Mouse (Mus musculus): Measurements from ENCODE around the gene Plekha6. TPM values are rescaled to one million over a fixed set of nuclear protein-coding genes. Genes with fewer than 3 reads are reported as not detected.

The Plekha6 gene
- polyA plus RNA-seq (2015; fragmentation: Nextera tagmentation; extraction: Ambion mirVana): 17.0 and 17.7 TPM in 2 replicates

DNA sequence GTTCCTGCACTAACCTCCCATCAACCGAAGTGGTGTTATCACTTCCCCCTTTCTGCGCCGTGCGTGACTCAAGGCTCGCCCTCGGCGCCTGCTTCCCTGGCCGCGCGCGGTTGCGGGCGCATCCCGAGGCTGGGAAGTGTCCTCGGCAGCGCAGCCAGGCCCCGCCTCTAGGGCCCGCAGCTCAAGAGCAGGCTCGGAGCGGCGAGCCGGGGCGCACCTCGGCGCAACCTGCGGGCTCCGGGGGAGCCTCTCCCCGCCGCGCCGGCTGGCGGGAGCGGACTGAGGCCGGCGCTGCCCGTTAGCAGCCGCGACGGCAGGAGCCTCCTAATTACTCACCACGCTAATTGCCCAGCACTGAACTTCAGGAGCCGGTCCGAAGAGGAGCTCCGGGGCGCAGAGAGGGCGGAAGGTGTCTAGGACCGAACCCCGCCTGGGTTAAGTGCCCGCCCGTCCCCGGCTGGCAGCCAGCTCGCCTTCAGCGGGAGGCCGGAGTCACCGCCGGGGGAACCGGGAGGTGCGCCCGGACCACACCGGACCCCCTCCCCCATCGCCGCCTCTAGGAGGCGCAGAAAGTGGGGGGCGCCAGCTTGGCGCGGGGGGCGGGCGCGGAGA, at the start of gene Plekha6:
Gene Plekha6 (plus strand): TSS at position 391 of the 612 bp plus-strand sequence.
- Histone ChIP-seq H3K4me1 (ENCODE audit: control insufficient read depth, insufficient read depth, low read length) (peaks cover 28% of the 10 kb centered on the region), H3K36me3 (ENCODE audit: control insufficient read depth, insufficient read depth, low read length) (no peaks in the 10 kb centered on the region), H3K9ac (ENCODE audit: low read length) (peak within 1 kb of the TSS; percentile 81), H3K27ac (ENCODE audit: low read length) (peak within 1 kb of the TSS; percentile 78), H3K4me3 (replicated peaks; ENCODE audit: low read length) (peak within 1 kb of the TSS; percentile 64), H3K9me3 (replicated peaks; ENCODE audit: control insufficient read depth, low read length) (no peaks in the 10 kb centered on the region), H3K4me2 (ENCODE audit: low read depth, low read length) (peak within 1 kb of the TSS; percentile 93), H3K27me3 (ENCODE audit: control insufficient read depth, insufficient read depth, low read length) (peaks cover 15% of the 10 kb centered on the region)
- ATAC-seq (ENCODE audit: insufficient read depth, low FRiP score): peak; percentile 18; the same call in 1 of the 2 replicates
- under 1% methylated on average over 68 of the region's 68 CpGs for WGBS

DNA sequence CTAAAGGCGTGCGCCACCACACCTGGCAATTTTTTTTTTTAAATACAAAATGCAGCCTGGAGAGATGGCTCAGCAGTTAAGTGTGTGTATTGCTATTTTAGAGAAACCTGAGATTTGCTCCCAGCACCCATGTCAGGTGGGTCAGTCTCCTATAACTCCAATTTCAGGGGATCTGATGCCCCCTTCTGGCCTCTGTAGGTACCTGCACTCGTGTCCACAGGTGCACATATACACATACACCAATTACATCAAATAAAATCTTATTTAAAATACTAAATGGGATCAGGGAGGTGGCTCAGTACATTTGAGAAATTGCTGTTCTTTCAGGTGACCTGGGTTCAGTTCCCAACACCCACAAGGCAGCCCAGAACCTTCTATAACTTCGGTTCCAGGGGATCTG, 47.9 kb upstream of the Plekha6 start:
- H3K4me2 ChIP-seq (ENCODE audit: low read depth, low read length): no peak overlapping the region
- 0 out of 2 replicates have a peak, but pooled peaks cover 3% of the 10 kb centered on the region for H3K9me3 ChIP-seq (replicated peaks; ENCODE audit: control insufficient read depth, low read length)
- no peak overlapping the region for H3K27ac ChIP-seq (ENCODE audit: low read length)
- ATAC-seq (ENCODE audit: insufficient read depth, low FRiP score): no peak
- no peak overlapping the region for H3K4me3 ChIP-seq (replicated peaks; ENCODE audit: low read length)
- WGBS: 92% methylated on average over 4 of the region's 4 CpGs
- no peaks in the 10 kb centered on the region for H3K36me3 ChIP-seq (ENCODE audit: control insufficient read depth, insufficient read depth, low read length)
- no peaks in the 10 kb centered on the region for H3K27me3 ChIP-seq (ENCODE audit: control insufficient read depth, insufficient read depth, low read length)
- no peak overlapping the region for H3K9ac ChIP-seq (ENCODE audit: low read length)
- peaks cover 9% of the 10 kb centered on the region for H3K4me1 ChIP-seq (ENCODE audit: control insufficient read depth, insufficient read depth, low read length)

DNA sequence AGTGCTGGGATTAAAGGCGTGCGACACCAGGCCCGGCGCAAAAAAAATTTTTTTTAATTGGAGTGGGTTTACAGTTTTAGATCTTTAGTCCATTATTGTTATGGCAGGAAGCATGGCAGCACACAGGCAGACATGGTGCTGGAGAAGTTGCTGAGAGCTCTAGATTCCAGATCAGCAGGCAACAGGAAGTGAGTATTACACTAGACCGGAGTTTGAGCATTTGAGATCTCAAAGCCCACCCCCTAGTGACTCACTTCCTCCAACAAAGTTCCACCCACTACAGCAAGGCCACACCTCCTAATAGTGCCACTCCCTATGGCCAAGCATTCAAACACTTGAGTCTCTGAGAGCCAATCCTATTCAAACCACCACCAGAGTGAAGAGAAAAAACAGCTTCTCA, 45.9 kb upstream of the Plekha6 start:
- Histone ChIP-seq H3K36me3 (ENCODE audit: control insufficient read depth, insufficient read depth, low read length) (no peaks in the 10 kb centered on the region), H3K4me2 (ENCODE audit: low read depth, low read length) (no peak overlapping the region), H3K9me3 (replicated peaks; ENCODE audit: control insufficient read depth, low read length) (0 out of 2 replicates have a peak, but pooled peaks cover 3% of the 10 kb centered on the region), H3K9ac (ENCODE audit: low read length) (no peak overlapping the region), H3K4me3 (replicated peaks; ENCODE audit: low read length) (no peak overlapping the region), H3K27me3 (ENCODE audit: control insufficient read depth, insufficient read depth, low read length) (no peaks in the 10 kb centered on the region), H3K27ac (ENCODE audit: low read length) (no peak overlapping the region), H3K4me1 (ENCODE audit: control insufficient read depth, insufficient read depth, low read length) (peaks cover 9% of the 10 kb centered on the region)
- 88% methylated on average over 5 of the region's 5 CpGs for WGBS
- ATAC-seq (ENCODE audit: insufficient read depth, low FRiP score): no peak

GRCm38 (mm10) chr1:133118844-133119243, 45.2 kb upstream of the Plekha6 start:
- Histone ChIP-seq H3K36me3 (ENCODE audit: control insufficient read depth, insufficient read depth, low read length) (no peaks in the 10 kb centered on the region), H3K27ac (ENCODE audit: low read length) (no peak overlapping the region), H3K9ac (ENCODE audit: low read length) (no peak overlapping the region), H3K27me3 (ENCODE audit: control insufficient read depth, insufficient read depth, low read length) (no peaks in the 10 kb centered on the region), H3K4me3 (replicated peaks; ENCODE audit: low read length) (no peak overlapping the region), H3K9me3 (replicated peaks; ENCODE audit: control insufficient read depth, low read length) (0 out of 2 replicates have a peak, but pooled peaks cover 3% of the 10 kb centered on the region), H3K4me2 (ENCODE audit: low read depth, low read length) (no peak overlapping the region), H3K4me1 (ENCODE audit: control insufficient read depth, insufficient read depth, low read length) (peaks cover 9% of the 10 kb centered on the region)
- 65% methylated on average over 3 of the region's 3 CpGs for WGBS
- no peak for ATAC-seq (ENCODE audit: insufficient read depth, low FRiP score)

DNA sequence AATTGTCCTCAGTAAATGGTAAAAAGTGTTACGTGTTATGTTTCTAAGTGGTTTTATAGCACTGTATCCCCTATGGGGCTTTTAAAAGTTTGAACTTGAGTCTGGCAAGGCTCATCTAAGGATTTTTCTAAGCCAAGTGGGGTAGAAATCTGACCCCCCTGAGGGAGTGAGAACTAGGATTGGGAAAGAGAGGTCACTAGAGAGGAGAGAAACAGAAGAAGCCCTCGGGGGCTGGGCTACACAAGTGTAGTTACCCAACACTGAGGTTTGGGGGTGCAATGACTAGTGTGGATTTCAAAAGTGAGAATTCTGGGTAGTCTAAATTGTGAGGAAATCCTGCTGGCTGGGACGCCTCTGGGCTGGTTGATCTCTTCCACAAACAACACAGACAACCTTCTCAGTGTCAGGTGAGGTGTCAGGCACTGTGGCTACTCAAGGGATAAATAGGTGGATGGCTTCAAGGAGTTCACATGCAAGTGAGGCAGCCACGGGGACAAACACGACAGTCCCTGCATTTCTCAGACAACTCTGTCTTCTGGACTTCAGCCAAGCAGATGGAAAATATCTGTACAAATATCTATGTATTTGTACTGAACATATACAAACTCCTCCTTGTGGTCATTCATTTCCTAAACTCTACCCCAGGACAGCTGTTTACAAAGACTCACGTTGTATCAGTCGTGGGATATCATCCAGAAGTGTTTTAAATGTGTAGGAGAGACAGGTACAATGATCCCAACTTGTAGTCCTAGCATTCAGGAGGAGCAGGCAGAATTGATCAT, 43.9 kb upstream of the Plekha6 start:
- ATAC-seq (ENCODE audit: insufficient read depth, low FRiP score): 0 out of 2 replicates have a peak, but pooled peaks have one; percentile 31
- no peaks in the 10 kb centered on the region for H3K9me3 ChIP-seq (replicated peaks; ENCODE audit: control insufficient read depth, low read length)
- peak overlapping the region; percentile 44 for H3K27ac ChIP-seq (ENCODE audit: low read length)
- H3K9ac ChIP-seq (ENCODE audit: low read length): no peak overlapping the region
- H3K36me3 ChIP-seq (ENCODE audit: control insufficient read depth, insufficient read depth, low read length): no peaks in the 10 kb centered on the region
- peaks cover 9% of the 10 kb centered on the region for H3K4me1 ChIP-seq (ENCODE audit: control insufficient read depth, insufficient read depth, low read length)
- WGBS: 25% methylated on average over 7 of the region's 7 CpGs
- no peak overlapping the region for H3K4me2 ChIP-seq (ENCODE audit: low read depth, low read length)
- H3K27me3 ChIP-seq (ENCODE audit: control insufficient read depth, insufficient read depth, low read length): no peaks in the 10 kb centered on the region
- no peak overlapping the region for H3K4me3 ChIP-seq (replicated peaks; ENCODE audit: low read length)

GRCm38 (mm10) chr1:133121246-133121645, 42.8 kb upstream of the Plekha6 start:
- no peak overlapping the region for H3K9ac ChIP-seq (ENCODE audit: low read length)
- no peak overlapping the region for H3K4me2 ChIP-seq (ENCODE audit: low read depth, low read length)
- no peak overlapping the region for H3K4me3 ChIP-seq (replicated peaks; ENCODE audit: low read length)
- 49% methylated on average over 6 of the region's 6 CpGs for WGBS
- H3K9me3 ChIP-seq (replicated peaks; ENCODE audit: control insufficient read depth, low read length): no peaks in the 10 kb centered on the region
- H3K4me1 ChIP-seq (ENCODE audit: control insufficient read depth, insufficient read depth, low read length): peaks cover 9% of the 10 kb centered on the region
- H3K27me3 ChIP-seq (ENCODE audit: control insufficient read depth, insufficient read depth, low read length): no peaks in the 10 kb centered on the region
- no peaks in the 10 kb centered on the region for H3K36me3 ChIP-seq (ENCODE audit: control insufficient read depth, insufficient read depth, low read length)
- H3K27ac ChIP-seq (ENCODE audit: low read length): no peak overlapping the region
- ATAC-seq (ENCODE audit: insufficient read depth, low FRiP score): no peak

GRCm38 (mm10) chr1:133124137-133124536, 39.9 kb upstream of the Plekha6 start:
- no peaks in the 10 kb centered on the region for H3K36me3 ChIP-seq (ENCODE audit: control insufficient read depth, insufficient read depth, low read length)
- no peak overlapping the region for H3K9ac ChIP-seq (ENCODE audit: low read length)
- no peaks in the 10 kb centered on the region for H3K9me3 ChIP-seq (replicated peaks; ENCODE audit: control insufficient read depth, low read length)
- no peak overlapping the region for H3K4me2 ChIP-seq (ENCODE audit: low read depth, low read length)
- WGBS: 73% methylated on average over 6 of the region's 6 CpGs
- H3K4me1 ChIP-seq (ENCODE audit: control insufficient read depth, insufficient read depth, low read length): peaks cover 4% of the 10 kb centered on the region; the same call in 1 of the 2 replicates
- no peak overlapping the region for H3K4me3 ChIP-seq (replicated peaks; ENCODE audit: low read length)
- H3K27ac ChIP-seq (ENCODE audit: low read length): no peak overlapping the region
- ATAC-seq (ENCODE audit: insufficient read depth, low FRiP score): no peak
- no peaks in the 10 kb centered on the region for H3K27me3 ChIP-seq (ENCODE audit: control insufficient read depth, insufficient read depth, low read length)

DNA sequence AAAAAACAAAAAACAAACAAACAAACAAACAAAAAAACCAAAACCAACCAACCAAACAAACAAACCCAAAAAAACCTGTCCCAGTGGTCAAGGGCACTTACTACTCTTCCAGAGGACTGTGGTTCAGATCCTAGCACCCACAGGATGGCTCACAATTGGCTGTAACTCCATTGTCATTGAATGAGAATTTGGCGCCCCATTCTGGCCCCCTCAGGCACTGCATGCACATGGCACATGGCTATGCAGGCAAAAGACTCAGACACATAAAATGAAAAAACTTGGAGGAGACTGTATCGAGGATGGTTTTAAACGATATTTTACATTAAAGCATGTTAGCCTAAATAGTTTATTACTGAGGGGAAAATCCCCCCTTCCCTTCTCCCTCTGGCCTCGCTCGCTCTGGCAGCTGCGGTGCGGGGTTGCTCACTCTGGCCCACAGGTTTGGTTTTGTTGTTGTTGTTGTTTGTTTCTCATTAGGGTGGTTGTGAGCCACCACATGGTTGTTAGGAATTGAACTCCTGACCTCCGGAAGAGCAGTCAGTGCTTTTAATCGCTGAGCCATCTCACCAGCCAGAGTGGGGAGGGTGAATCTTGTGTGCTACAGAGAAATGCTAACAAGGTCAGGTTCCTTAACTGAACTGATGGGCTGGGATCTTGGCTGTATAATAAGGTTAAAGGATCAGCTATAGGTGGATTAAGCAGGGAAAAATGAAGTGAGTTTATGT, 38.2 kb upstream of the Plekha6 start:
- H3K9ac ChIP-seq (ENCODE audit: low read length): no peak overlapping the region
- H3K4me1 ChIP-seq (ENCODE audit: control insufficient read depth, insufficient read depth, low read length): peaks cover 11% of the 10 kb centered on the region; the same call in 1 of the 2 replicates
- H3K27ac ChIP-seq (ENCODE audit: low read length): no peak overlapping the region
- ATAC-seq (ENCODE audit: insufficient read depth, low FRiP score): no peak
- no peaks in the 10 kb centered on the region for H3K9me3 ChIP-seq (replicated peaks; ENCODE audit: control insufficient read depth, low read length)
- no peaks in the 10 kb centered on the region for H3K27me3 ChIP-seq (ENCODE audit: control insufficient read depth, insufficient read depth, low read length)
- H3K36me3 ChIP-seq (ENCODE audit: control insufficient read depth, insufficient read depth, low read length): no peaks in the 10 kb centered on the region
- no peak overlapping the region for H3K4me2 ChIP-seq (ENCODE audit: low read depth, low read length)
- no peak overlapping the region for H3K4me3 ChIP-seq (replicated peaks; ENCODE audit: low read length)
- WGBS: 83% methylated on average over 9 of the region's 9 CpGs

DNA sequence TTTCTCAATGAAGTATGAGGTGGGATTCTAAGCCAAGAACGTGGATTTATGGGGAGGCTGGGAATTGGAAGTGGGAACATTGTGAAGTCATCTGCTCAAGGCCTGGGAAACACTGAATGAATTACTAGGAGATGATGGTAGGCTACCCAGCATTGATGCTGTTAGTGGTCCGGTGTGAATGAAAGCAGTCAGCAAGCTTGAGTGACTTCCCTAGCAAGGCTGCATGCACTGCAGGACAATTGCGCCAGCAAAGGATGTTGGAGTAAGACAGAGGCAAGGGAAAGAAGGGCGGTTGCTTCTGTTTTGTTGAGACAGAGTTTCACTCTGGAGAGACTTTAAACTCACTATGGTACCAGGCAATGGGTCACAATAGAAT, 37.7 kb upstream of the Plekha6 start:
- WGBS: 68% methylated on average over 4 of the region's 4 CpGs
- Histone ChIP-seq H3K4me3 (replicated peaks; ENCODE audit: low read length) (no peak overlapping the region), H3K27ac (ENCODE audit: low read length) (no peak overlapping the region), H3K36me3 (ENCODE audit: control insufficient read depth, insufficient read depth, low read length) (no peaks in the 10 kb centered on the region), H3K9me3 (replicated peaks; ENCODE audit: control insufficient read depth, low read length) (no peaks in the 10 kb centered on the region), H3K4me2 (ENCODE audit: low read depth, low read length) (no peak overlapping the region), H3K4me1 (ENCODE audit: control insufficient read depth, insufficient read depth, low read length) (peaks cover 11% of the 10 kb centered on the region; the same call in 1 of the 2 replicates), H3K9ac (ENCODE audit: low read length) (no peak overlapping the region), H3K27me3 (ENCODE audit: control insufficient read depth, insufficient read depth, low read length) (no peaks in the 10 kb centered on the region)
- no peak for ATAC-seq (ENCODE audit: insufficient read depth, low FRiP score)
